Mouse (Mus musculus): Measurements from ENCODE around the gene Edn3.

GRCm38 (mm10) chr2:174782880-174783279, 22.5 kb downstream of the Edn3 start:
- TF ChIP-seq CTCF (IDR thresholded peaks at IDR 0.05; ENCODE audit: control insufficient read depth, insufficient read depth, low read length), result no peak
- TF ChIP-seq POLR2A (IDR thresholded peaks at IDR 0.05; ENCODE audit: borderline replicate concordance, control insufficient read depth, low read depth, low read length), result no peak
